Mouse (Mus musculus): Measurements from ENCODE around the gene Cdh22. TPM values are rescaled to one million over a fixed set of nuclear protein-coding genes. Genes with fewer than 3 reads are reported as not detected.

Gene Cdh22
- polyA plus RNA-seq, 1 experiment = 0.80 TPM

- H3K27ac ChIP-seq (ENCODE audit: control insufficient read depth, insufficient read depth, low read depth, low read length, poor library complexity) = no peak overlapping the region
- H3K4me3 ChIP-seq (replicated peaks; ENCODE audit: control insufficient read depth, low read depth, low read length) = no peak overlapping the region
- TF ChIP-seq POLR2A (IDR thresholded peaks at IDR 0.05; ENCODE audit: borderline replicate concordance, control insufficient read depth, low read depth, low read length) (no peak), CTCF (IDR thresholded peaks at IDR 0.05; ENCODE audit: control insufficient read depth, insufficient read depth, low read length) (no peak)
- no peaks in the 10 kb centered on the region for H3K4me1 ChIP-seq (ENCODE audit: control insufficient read depth, insufficient read depth, low read length)
- 44% methylated on average over 11 of the region's 11 CpGs for WGBS
Measured at GRCm38 (mm10) chr2:165182085-165182976, 52.3 kb downstream of the Cdh22 start.

GRCm38 (mm10) chr2:165179231-165179630 is 55.4 kb downstream of the Cdh22 start:
- Histone ChIP-seq H3K4me3 (replicated peaks; ENCODE audit: control insufficient read depth, low read depth, low read length) (no peak overlapping the region), H3K27ac (ENCODE audit: control insufficient read depth, insufficient read depth, low read depth, low read length, poor library complexity) (no peak overlapping the region), H3K4me1 (ENCODE audit: control insufficient read depth, insufficient read depth, low read length) (no peaks in the 10 kb centered on the region)
- TF ChIP-seq CTCF (IDR thresholded peaks at IDR 0.05; ENCODE audit: control insufficient read depth, insufficient read depth, low read length) = no peak
- no peak for TF ChIP-seq POLR2A (IDR thresholded peaks at IDR 0.05; ENCODE audit: borderline replicate concordance, control insufficient read depth, low read depth, low read length)
- WGBS = 19% methylated on average over 10 of the region's 10 CpGs

GRCm38 (mm10) chr2:165176965-165177364 is 57.7 kb downstream of the Cdh22 start:
- WGBS = 29% methylated on average over 9 of the region's 9 CpGs
- H3K27ac ChIP-seq (ENCODE audit: control insufficient read depth, insufficient read depth, low read depth, low read length, poor library complexity) = no peak overlapping the region

GRCm38 (mm10) chr2:165166664-165167435 is 67.8 kb downstream of the Cdh22 start:
- H3K4me1 ChIP-seq (ENCODE audit: control insufficient read depth, insufficient read depth, low read length) = no peaks in the 10 kb centered on the region
- WGBS = 10% methylated on average over 18 of the region's 18 CpGs
- H3K27ac ChIP-seq (ENCODE audit: control insufficient read depth, insufficient read depth, low read depth, low read length, poor library complexity) = no peak overlapping the region
- TF ChIP-seq CTCF (IDR thresholded peaks at IDR 0.05; ENCODE audit: control insufficient read depth, insufficient read depth, low read length) (no peak), POLR2A (IDR thresholded peaks at IDR 0.05; ENCODE audit: borderline replicate concordance, control insufficient read depth, low read depth, low read length) (no peak)
- H3K4me3 ChIP-seq (replicated peaks; ENCODE audit: control insufficient read depth, low read depth, low read length) = no peak overlapping the region

More at GRCm38 (mm10) chr2:165176965-165177364, 57.7 kb downstream of the Cdh22 start:
- no peak overlapping the region for H3K4me3 ChIP-seq (replicated peaks; ENCODE audit: control insufficient read depth, low read depth, low read length)
- no peak for TF ChIP-seq CTCF (IDR thresholded peaks at IDR 0.05; ENCODE audit: control insufficient read depth, insufficient read depth, low read length)
- no peak for TF ChIP-seq POLR2A (IDR thresholded peaks at IDR 0.05; ENCODE audit: borderline replicate concordance, control insufficient read depth, low read depth, low read length)
- no peaks in the 10 kb centered on the region for H3K4me1 ChIP-seq (ENCODE audit: control insufficient read depth, insufficient read depth, low read length)

GRCm38 (mm10) chr2:165162221-165162620 is 72.4 kb downstream of the Cdh22 start:
- H3K4me1 ChIP-seq (ENCODE audit: control insufficient read depth, insufficient read depth, low read length) = no peaks in the 10 kb centered on the region
- no peak for TF ChIP-seq CTCF (IDR thresholded peaks at IDR 0.05; ENCODE audit: control insufficient read depth, insufficient read depth, low read length)
- TF ChIP-seq POLR2A (IDR thresholded peaks at IDR 0.05; ENCODE audit: borderline replicate concordance, control insufficient read depth, low read depth, low read length) = no peak
- WGBS = 8% methylated on average over 5 of the region's 5 CpGs
- H3K4me3 ChIP-seq (replicated peaks; ENCODE audit: control insufficient read depth, low read depth, low read length) = no peak overlapping the region
- no peak overlapping the region for H3K27ac ChIP-seq (ENCODE audit: control insufficient read depth, insufficient read depth, low read depth, low read length, poor library complexity)

GRCm38 (mm10) chr2:165160466-165160865 is 74.2 kb downstream of the Cdh22 start:
- TF ChIP-seq POLR2A (IDR thresholded peaks at IDR 0.05; ENCODE audit: borderline replicate concordance, control insufficient read depth, low read depth, low read length) (no peak), CTCF (IDR thresholded peaks at IDR 0.05; ENCODE audit: control insufficient read depth, insufficient read depth, low read length) (no peak)
- Histone ChIP-seq H3K4me1 (ENCODE audit: control insufficient read depth, insufficient read depth, low read length) (no peaks in the 10 kb centered on the region), H3K27ac (ENCODE audit: control insufficient read depth, insufficient read depth, low read depth, low read length, poor library complexity) (no peak overlapping the region), H3K4me3 (replicated peaks; ENCODE audit: control insufficient read depth, low read depth, low read length) (no peak overlapping the region)
- 21% methylated on average over 5 of the region's 5 CpGs for WGBS

GRCm38 (mm10) chr2:165159055-165159688 is 75.5 kb downstream of the Cdh22 start:
- 18% methylated on average over 15 of the region's 15 CpGs for WGBS
- TF ChIP-seq CTCF (IDR thresholded peaks at IDR 0.05; ENCODE audit: control insufficient read depth, insufficient read depth, low read length) = no peak
- TF ChIP-seq POLR2A (IDR thresholded peaks at IDR 0.05; ENCODE audit: borderline replicate concordance, control insufficient read depth, low read depth, low read length) = no peak
- H3K27ac ChIP-seq (ENCODE audit: control insufficient read depth, insufficient read depth, low read depth, low read length, poor library complexity) = no peak overlapping the region

GRCm38 (mm10) chr2:165158317-165158716 is 76.3 kb downstream of the Cdh22 start:
- no peak overlapping the region for H3K4me3 ChIP-seq (replicated peaks; ENCODE audit: control insufficient read depth, low read depth, low read length)
- no peak overlapping the region for H3K27ac ChIP-seq (ENCODE audit: control insufficient read depth, insufficient read depth, low read depth, low read length, poor library complexity)
- H3K4me1 ChIP-seq (ENCODE audit: control insufficient read depth, insufficient read depth, low read length) = no peaks in the 10 kb centered on the region
- 56% methylated on average over 4 of the region's 4 CpGs for WGBS
- TF ChIP-seq POLR2A (IDR thresholded peaks at IDR 0.05; ENCODE audit: borderline replicate concordance, control insufficient read depth, low read depth, low read length) (no peak), CTCF (IDR thresholded peaks at IDR 0.05; ENCODE audit: control insufficient read depth, insufficient read depth, low read length) (no peak)

More at GRCm38 (mm10) chr2:165159055-165159688, 75.5 kb downstream of the Cdh22 start:
- Histone ChIP-seq H3K4me1 (ENCODE audit: control insufficient read depth, insufficient read depth, low read length) (no peaks in the 10 kb centered on the region), H3K4me3 (replicated peaks; ENCODE audit: control insufficient read depth, low read depth, low read length) (no peak overlapping the region)

Measured in bone marrow, adult 2 months (tissue).